Mouse (Mus musculus): ENCODE measurements around the gene Rnf133.
A peak's percentile ranks its signal among the peaks of the same experiment; 100 is the strongest.

Gene Rnf133

GRCm38 (mm10) chr6:23650205-23650604 lies at the start of gene Rnf133:
Rnf133 (minus strand) TSS chr6:23650305.
- DNase-seq = no peak

- no peak for DNase-seq
These were observed 28.1 kb upstream of the Rnf133 start for GRCm38 (mm10) chr6:23678172-23678571.

GRCm38 (mm10) chr6:23655036-23655435 lies 4.9 kb upstream of the Rnf133 start, which contains the start of gene Rnf148:
Rnf148 (minus strand) TSS chr6:23655136.
- no peak for DNase-seq

- peak in 1 of 2 experiments; percentile 39 for DNase-seq
These were observed 1.4 kb downstream of the Rnf133 start for GRCm38 (mm10) chr6:23648732-23649131.

GRCm38 (mm10) chr6:23647627-23648247 lies 2.4 kb downstream of the Rnf133 start:
- peak; percentile 51 to 73 for DNase-seq

- peak in 1 of 2 experiments; percentile 19 for DNase-seq
These were observed 13.0 kb downstream of the Rnf133 start for GRCm38 (mm10) chr6:23637081-23637480.

- DNase-seq = no peak
These were observed 14.9 kb downstream of the Rnf133 start for GRCm38 (mm10) chr6:23635208-23635607.

- DNase-seq = no peak
These were observed 16.1 kb downstream of the Rnf133 start for GRCm38 (mm10) chr6:23634016-23634415.

- DNase-seq = no peak
These were observed 19.6 kb downstream of the Rnf133 start for GRCm38 (mm10) chr6:23630465-23630864.
